Mouse (Mus musculus) small intestine, adult 2 months (tissue): ENCODE data around the gene Cacna2d1.

Experiments used
- CTCF ChIP-seq: fragments of 200-500 bp; IDR thresholded peaks from 2 replicates; pipeline ENCODE4 v1.5.1; 2012; ENCODE audit warnings: low read depth, mild to moderate bottlenecking, control low read depth, inconsistent platforms, low read length, moderate library complexity, mixed read lengths; ENCODE audit not compliant: insufficient replicate concordance, insufficient read length; ENCODE audit errors: extremely low read depth
- POLR2A ChIP-seq: fragments of 200-500 bp; IDR thresholded peaks from 2 replicates; pipeline ENCODE4 v1.6.1; 2012; ENCODE audit warnings: low read depth, mild to moderate bottlenecking, control low read depth, inconsistent platforms, low read length, moderate library complexity

- TF ChIP-seq POLR2A (no peak), CTCF (no peak)
These were observed 129.5 kb downstream of the Cacna2d1 start for GRCm38 (mm10) chr5:16063949-16064348.
